10 mouse cellular contexts compared by ENCODE assay signal in genomic region chr9:46191644-46192043, GRCm38 (mm10). TPM values are rescaled to one million over a fixed set of nuclear protein-coding genes. Genes with fewer than 3 reads are reported as not detected.
A peak's percentile ranks its signal among the peaks of the same experiment; 100 is the strongest.
DNase-seq lines count a peak whose midpoint lies in the region; ATAC-seq and TF ChIP-seq lines count a peak whose summit lies in the region.
"Had no signal": no experiment of that assay in that cellular context is flagged by ENCODE, and none has a peak within 500 bp of the region (broad histone marks: within the 10 kb centered on the region; RNA-seq: fewer than 3 reads in every experiment).

No protein-coding gene starts in this region.

- H3K4me3 ChIP-seq in limb, embryonic 14.5 days (replicated peaks; ENCODE audit: low read length) = no peak overlapping the region
- no peak overlapping the region for H3K4me3 ChIP-seq in limb, embryonic 10.5 days

- 32% methylated on average over 1 of the region's 1 CpGs for WGBS in limb, embryonic 14.5 days
- WGBS in limb, embryonic 10.5 days = 52% methylated on average over 1 of the region's 1 CpGs

- peaks cover 25% of the 10 kb centered on the region for H3K36me3 ChIP-seq in limb, embryonic 14.5 days (ENCODE audit: control insufficient read depth, insufficient read depth, low read length)
- H3K36me3 ChIP-seq in limb, embryonic 10.5 days = peaks cover 31% of the 10 kb centered on the region

- peak; percentile 73 for ATAC-seq in limb, embryonic 14.5 days (ENCODE audit: low FRiP score, low read depth)
- ATAC-seq: hindbrain, embryonic 16.5 days had no signal

- DNase-seq in cerebellum, postnatal 14 days = peak; percentile 47 to 55
- DNase-seq in cerebellum, adult 11-12 months = no peak
- peak; percentile 74 for DNase-seq in limb, embryonic 14.5 days (ENCODE audit: low spot score)
- DNase-seq in limb, embryonic 10.5 days (ENCODE audit: low spot score) = no peak
- peak; percentile 65 for DNase-seq in Muller cell, postnatal 12 days (ENCODE audit: inconsistent ontology term)
- peak; percentile 60 for DNase-seq in lung, postnatal 36 days
- DNase-seq in spleen, adult 18-20 months = no peak
- no peak for DNase-seq in gastrocnemius, postnatal 25 days

- no peaks in the 10 kb centered on the region for H3K27me3 ChIP-seq in limb, embryonic 14.5 days (ENCODE audit: control insufficient read depth, insufficient read depth, low read length)
- no peaks in the 10 kb centered on the region for H3K27me3 ChIP-seq in limb, embryonic 10.5 days (ENCODE audit: low read depth, poor library complexity, severe bottlenecking)

- no peak overlapping the region for H3K9ac ChIP-seq in limb, embryonic 14.5 days (ENCODE audit: low read depth, low read length, severe bottlenecking)

- no peak overlapping the region for H3K4me2 ChIP-seq in limb, embryonic 14.5 days (replicated peaks; ENCODE audit: low read depth, low read length, severe bottlenecking)

- H3K9me3 ChIP-seq in limb, embryonic 14.5 days (ENCODE audit: control insufficient read depth, low read length) = no peaks in the 10 kb centered on the region
- H3K9me3 ChIP-seq in limb, embryonic 10.5 days (replicated peaks) = no peaks in the 10 kb centered on the region
- H3K9me3 ChIP-seq: G1E had no signal

- no peak for TF ChIP-seq POLR2A in limb, embryonic 14.5 days (IDR thresholded peaks at IDR 0.05; ENCODE audit: borderline replicate concordance, extremely low read depth, insufficient read depth, insufficient read length)

- no peak overlapping the region for H3K27ac ChIP-seq in limb, embryonic 14.5 days (replicated peaks; ENCODE audit: low read depth, low read length)
- H3K27ac ChIP-seq in limb, embryonic 10.5 days = no peak overlapping the region

- H3K4me1 ChIP-seq in limb, embryonic 14.5 days (ENCODE audit: control insufficient read depth, insufficient read depth, low read length) = no peaks in the 10 kb centered on the region
- peaks cover 3% of the 10 kb centered on the region; the same call in 1 of the 2 replicates for H3K4me1 ChIP-seq in limb, embryonic 10.5 days

RNA-seq across cellular contexts. Expression of gene Apoa1, which starts 36.7 kb away (rescaled TPM):
- 9.3 and 11.4 TPM in 2 replicates for polyA plus RNA-seq in limb, embryonic 14.5 days (2012; rRNA removed)
- polyA plus RNA-seq in limb, embryonic 14.5 days (2014; fragmentation: Nextera tagmentation; extraction: Ambion mirVana) = 1.1 and 1.3 TPM in 2 replicates
- 1.3 and 1.7 TPM in 2 replicates for polyA plus RNA-seq in limb, embryonic 10.5 days (2016; fragmentation: Nextera tagmentation; extraction: Ambion mirVana)
- not detected for total RNA-seq in gastrocnemius, postnatal 25 days (2021)
- total RNA-seq: G1E had no signal

RNA-seq across cellular contexts. Expression of gene Apoc3, which starts 43.8 kb away (rescaled TPM):
- polyA plus RNA-seq in limb, embryonic 14.5 days (2012; rRNA removed) = not detected in 2 replicates
- polyA plus RNA-seq in limb, embryonic 14.5 days (2014; fragmentation: Nextera tagmentation; extraction: Ambion mirVana) = not detected in 2 replicates
- not detected in 2 replicates for polyA plus RNA-seq in limb, embryonic 10.5 days (2016; fragmentation: Nextera tagmentation; extraction: Ambion mirVana)
- 1 to 10 TPM in 1 of 2 experiments, not detected in 1; 1.4 TPM for total RNA-seq in gastrocnemius, postnatal 25 days (2021)
- polyA plus RNA-seq: G1E; hindbrain, embryonic 16.5 days had no signal

RNA-seq across cellular contexts. Expression of gene Apoa4, which starts 48.9 kb away (rescaled TPM):
- 1.4 and 2.8 TPM in 2 replicates for polyA plus RNA-seq in limb, embryonic 14.5 days (2012; rRNA removed)
- polyA plus RNA-seq in limb, embryonic 14.5 days (2014; fragmentation: Nextera tagmentation; extraction: Ambion mirVana) = not detected in 2 replicates
- 0.13 TPM in 1 of 2 replicates, not detected in the other for polyA plus RNA-seq in limb, embryonic 10.5 days (2016; fragmentation: Nextera tagmentation; extraction: Ambion mirVana)
- total RNA-seq in gastrocnemius, postnatal 25 days (2021) = not detected
- total RNA-seq: G1E had no signal
- polyA plus RNA-seq: G1E; hindbrain, embryonic 16.5 days had no signal

Comparison
In these comparisons a context has a peak if more than half of its experiments do, and no peak if none do; other contexts are left out.
1. DNase-seq: peak in cerebellum, postnatal 14 days (2 of 2), limb, embryonic 14.5 days (single experiment), Muller cell, postnatal 12 days (single experiment) and lung, postnatal 36 days (single experiment); none in cerebellum, adult 11-12 months (single experiment), limb, embryonic 10.5 days (single experiment), spleen, adult 18-20 months (0 of 2) and gastrocnemius, postnatal 25 days (single experiment).